Mouse (Mus musculus) right cerebral cortex, postnatal 36 days (tissue): ENCODE results near the gene Slc46a1.

Experiments
- DNase-seq, 2 experiments: peaks; one replicate each; pipeline ENCODE4 v3.0.0; 2022; ENCODE audit warnings: low spot score in 2 of 2, mixed read lengths in 1 of 2

Slc46a1 gene

DNA sequence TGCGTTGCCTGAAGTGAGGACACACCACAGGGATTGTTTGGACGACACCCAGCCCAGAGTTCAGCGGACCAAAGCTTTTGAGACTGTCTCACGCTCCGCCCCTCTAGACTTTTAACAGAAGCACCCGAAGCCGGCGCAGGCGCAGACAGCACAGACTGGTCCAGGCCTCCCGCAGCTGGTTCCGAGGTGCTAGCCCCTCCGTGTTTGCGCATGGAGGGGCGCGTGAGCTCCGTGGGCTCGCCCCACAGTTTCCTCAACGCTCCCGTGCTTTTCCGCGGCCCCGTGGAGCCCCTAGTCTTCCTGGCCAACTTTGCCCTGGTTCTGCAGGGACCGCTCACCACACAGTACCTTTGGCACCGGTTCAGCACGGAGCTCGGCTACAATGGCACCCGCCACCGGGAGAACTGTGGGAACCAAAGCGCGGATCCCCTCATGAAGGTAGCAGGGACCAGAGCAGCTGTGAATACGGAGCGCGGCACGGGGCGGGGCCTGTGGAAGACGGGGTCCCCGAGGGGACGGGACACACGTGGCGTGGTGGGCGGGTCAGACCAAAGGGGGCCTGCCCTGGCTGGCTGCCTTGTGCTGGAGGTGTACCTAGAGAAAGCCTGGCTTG, at the start of gene Slc46a1:
Gene Slc46a1, plus strand, starts transcription at position 130 of the 613 bp plus-strand sequence.
- DNase-seq, result peak; percentile 62 to 71

DNA sequence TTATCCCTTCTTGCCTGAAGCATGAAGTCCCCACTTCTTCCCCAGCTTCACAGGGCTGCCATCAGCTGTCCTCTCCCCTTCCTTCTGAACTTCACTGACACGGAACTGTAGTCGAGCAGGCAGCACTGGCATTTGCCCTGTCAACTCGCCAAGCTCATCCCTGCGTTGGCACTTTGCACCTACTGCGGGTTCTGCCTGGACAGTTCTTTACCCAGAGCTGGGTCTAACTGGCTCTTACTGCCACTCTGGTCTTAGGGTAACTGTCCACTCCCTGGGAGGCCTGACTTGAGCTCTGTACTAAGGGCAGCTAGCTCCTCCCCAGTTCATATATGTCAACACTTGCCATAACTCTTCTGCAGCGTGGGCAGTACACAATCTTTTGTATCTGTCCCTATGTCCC, 48.6 kb upstream of the Slc46a1 start:
- no peak for DNase-seq

DNA sequence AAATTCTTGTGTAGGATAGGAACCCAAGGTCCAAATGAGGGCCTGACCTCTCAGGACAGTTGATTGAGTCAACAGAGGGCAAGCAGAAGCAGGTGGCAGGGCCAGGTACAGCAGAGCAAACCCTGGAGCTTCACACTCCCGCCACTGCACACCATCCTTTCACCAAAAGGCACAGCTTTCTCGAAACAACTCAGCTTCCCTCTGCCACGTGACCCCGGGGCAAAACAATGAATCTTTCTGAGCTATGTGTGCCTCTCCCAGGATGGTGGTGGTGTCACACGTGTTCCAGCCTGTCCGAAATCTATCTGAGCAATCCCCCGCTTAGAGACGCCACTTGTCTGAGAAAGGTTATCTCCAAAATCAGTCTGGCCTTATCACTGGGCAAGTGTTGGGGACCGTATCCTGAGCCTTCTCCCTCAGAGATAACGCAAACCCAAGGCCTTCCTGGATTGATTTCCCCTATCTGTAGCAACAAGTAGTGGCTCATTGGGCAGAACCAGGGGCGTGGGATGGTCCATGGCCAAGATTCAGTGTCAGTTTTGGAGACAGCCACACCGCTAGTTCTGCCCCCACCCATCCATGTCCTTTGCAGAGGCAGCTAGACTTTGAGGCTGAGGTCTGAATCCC, 45.1 kb upstream of the Slc46a1 start:
- DNase-seq, result no peak

DNA sequence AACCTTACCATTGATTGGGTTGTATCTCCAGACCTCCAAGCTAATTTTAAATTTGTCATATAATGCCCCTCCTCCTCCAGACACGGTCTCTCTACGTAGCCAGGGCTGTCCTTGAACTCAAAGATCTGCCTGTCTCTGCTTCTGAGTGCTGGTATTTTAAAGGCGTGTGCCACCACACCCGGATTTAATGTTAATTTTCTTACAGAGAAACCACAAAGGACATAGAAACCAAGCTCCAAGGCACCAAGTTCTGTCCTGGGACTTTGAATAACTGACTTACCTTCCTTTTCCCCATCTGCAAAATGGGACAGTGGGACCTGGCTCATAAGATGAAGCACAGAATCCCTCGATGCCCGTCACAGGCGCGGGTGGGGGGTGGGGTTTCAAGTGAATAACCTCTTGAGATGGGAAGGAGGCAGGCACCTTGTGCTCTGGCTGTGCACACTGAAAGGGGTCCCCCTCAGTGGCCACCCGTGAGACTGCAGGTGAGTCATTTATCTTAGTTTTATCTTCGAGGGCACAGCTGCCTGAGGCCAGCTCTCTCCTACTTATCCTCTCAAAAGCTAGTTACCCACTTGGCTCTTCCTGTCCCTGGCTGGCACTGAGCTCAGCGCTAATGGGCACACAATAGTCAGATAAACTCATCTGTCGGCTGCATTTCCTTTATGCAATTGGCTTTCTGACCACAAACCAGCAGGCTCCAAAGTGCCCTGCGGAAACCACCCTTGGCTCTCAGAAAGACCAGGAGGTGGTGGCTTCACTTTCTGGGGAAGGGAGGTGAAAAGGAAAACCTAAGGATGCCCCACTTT, 44.1 kb upstream of the Slc46a1 start:
- no peak for DNase-seq

DNA sequence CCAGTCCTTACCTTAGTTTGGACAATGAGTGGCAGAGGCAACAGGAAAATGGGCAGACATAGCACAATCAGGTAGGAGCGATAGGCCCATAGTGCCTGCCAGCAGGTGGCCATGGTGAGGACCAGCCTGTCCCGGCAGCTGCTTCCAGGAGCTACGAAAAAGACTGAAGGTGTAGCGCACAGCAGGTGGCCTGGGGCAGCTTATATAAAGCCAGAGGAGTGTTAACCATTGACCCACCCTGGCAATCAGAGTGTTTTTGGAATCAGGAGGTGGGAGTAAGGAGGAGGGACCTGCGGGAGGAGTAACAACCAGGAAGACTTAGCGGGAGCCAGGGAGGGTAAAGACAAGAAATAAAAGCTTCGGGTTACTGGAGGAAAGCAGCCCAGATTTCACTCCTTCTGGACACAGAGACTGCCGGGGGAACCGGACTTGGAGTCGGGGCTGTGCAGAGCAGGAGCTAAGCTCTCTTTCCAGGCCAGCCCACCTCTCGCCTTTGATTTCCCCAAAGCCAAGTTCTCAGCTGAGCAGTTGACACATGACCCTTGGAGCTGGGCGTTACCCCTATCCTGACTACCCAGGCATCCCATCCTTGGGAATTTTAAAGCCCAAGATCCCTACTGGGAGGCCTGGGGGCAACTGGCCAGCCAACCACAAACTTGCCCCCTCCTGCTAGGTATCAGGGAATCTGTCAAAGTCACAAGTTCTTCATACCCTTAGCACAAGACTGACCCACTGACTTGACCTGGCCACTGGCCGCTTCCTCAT, 43.3 kb upstream of the Slc46a1 start, which contains the start of gene Slc13a2:
Gene Slc13a2, minus strand, starts transcription at position 163 of the 765 bp plus-strand sequence.
- DNase-seq, result no peak

DNA sequence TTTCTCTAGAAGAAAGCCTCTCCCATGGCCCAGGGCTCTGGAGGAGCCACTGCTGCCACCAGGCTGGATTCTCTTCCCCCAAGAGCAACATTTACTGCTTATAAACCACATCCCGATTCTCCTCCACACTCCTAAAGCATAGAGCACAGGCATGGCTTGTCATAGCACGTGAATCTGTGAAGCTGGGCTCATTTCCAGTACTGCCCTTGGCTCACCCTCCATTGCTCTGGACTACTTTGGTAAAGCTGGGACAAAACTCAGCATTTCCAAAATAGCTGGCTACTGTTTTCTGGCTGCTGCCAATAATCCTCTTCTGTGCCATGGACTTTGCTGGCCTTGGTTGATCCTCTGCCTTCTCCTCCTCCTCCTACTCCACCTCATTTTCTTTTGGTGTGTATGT, 41.1 kb upstream of the Slc46a1 start:
- no peak for DNase-seq

DNA sequence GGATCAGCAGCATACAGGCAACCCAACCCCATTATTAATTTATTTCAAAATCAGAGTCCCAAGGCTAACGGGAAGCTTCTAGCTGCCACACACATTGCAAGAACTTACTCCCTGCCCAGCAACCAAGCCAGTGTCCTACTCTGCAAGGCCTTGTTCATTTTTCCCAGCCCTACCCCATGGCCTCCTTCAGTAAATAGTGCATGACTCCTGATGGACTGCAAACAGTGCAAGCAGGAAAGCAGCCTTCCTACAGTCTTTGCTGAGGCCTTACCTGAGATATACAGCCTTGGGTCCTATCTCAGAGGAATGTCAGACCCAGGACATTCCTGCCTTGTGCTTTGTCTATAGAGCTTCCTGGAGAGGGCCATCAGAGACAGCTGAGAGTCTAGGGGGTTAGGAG, 39.9 kb upstream of the Slc46a1 start:
- no peak for DNase-seq

DNA sequence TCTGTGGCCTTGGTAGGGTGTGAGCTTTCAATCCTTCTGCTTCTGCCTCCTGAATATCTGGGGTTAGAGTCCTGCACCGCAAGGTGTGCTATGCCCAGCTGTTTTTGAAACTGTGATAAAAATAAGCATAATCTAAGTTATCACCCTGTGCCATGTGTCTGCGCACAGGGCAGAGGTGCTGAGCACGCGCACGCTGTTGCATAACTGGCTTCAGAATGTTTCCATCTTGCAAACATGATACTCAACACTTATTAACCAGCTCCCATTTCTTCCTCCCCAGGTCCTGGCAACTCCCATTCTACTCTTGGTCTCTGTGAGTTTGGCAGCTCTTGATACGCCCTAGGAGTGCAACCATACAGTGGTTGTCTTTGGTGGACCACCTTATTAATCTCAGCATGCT, 37.8 kb upstream of the Slc46a1 start:
- no peak for DNase-seq

DNA sequence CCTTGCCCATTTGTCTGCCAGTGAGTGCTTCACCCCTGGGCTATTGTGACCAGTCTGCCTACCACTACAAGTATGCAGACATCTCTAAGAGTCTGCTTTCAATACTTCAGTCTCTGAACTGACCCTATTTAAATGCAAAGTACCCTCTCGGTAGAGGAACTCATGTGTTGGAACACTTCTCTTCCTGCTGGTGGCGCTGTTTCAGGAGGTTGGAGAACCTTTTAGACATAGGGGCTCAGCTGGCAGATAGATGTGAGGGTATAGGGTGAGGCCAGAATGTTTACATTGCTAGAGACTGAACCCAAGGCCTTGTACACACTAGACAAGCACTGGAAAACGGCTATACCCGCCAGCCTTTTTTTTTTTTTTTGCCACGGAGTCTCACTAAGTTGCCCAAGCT, 37.2 kb upstream of the Slc46a1 start:
- no peak for DNase-seq

DNA sequence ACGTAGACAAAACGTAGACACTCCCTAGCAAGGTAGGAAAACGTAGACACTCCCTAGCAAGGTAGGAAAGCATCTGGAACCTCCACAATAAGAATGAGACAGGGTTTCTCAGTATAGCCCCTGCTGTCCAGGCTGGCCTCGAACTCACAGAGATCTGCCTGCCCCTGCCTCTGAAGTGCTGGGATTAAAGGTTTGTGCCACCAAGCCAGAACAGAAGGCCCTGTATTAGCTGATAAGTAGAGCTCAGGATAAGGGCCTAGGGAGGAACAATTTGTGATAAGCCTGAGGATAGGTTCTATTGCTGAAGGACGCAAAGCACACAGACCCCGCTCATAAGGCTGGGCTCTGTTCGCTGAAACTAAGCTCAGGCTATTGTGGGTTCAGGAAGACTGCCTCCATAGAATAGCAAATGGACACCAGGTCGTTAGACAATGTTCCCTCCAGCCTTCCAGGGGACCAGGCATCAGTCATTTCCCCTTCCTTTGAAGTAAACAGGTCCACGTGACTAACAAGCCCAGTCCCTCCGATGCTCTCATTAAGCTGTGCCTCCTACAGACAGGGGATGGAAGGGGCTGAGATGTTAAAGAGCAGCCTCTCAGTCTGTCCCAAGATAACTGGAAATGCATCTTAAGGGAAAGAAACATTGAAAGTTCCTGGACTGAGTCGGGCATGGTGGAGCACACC, 35.2 kb upstream of the Slc46a1 start:
- no peak for DNase-seq

DNA sequence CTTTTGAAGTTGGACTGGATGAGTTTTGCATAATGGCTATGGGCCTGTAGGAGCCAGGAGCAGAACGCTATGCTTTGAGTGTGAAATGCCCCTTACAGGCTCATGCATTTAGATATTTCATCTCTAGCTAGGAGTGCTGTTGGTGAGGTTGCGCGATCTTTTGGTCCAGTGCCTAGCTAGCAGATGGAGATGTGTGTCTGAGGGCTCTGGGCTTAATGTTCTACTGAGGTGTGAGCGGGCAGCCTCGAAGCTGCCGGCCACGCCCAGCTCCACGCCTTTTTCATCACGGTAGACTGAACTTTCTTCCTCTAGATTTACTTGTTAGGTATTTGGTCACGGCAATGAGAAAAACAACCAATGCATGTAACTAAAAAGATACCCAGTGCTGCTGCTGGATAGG, 34.3 kb upstream of the Slc46a1 start:
- DNase-seq, result no peak

DNA sequence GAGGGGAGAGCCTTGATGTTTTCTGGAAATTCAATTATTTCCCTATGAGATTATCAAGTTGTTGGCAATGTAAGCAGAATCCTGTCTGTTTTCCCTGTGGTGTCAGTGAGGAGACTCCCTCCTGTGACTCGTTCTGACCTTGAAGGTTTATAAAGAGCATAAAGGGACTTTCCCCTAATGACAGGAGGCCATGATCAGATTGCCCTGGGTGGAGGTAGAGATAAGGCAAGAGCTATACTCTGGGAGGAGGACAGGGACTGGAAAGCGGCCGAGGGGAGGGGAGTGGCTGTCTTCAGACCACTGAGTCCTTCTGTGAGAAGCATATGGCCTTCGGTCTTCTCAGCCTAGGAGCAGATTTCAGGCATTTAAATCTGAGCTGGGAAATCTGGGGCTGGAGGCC, 31.4 kb upstream of the Slc46a1 start:
- DNase-seq, result no peak

DNA sequence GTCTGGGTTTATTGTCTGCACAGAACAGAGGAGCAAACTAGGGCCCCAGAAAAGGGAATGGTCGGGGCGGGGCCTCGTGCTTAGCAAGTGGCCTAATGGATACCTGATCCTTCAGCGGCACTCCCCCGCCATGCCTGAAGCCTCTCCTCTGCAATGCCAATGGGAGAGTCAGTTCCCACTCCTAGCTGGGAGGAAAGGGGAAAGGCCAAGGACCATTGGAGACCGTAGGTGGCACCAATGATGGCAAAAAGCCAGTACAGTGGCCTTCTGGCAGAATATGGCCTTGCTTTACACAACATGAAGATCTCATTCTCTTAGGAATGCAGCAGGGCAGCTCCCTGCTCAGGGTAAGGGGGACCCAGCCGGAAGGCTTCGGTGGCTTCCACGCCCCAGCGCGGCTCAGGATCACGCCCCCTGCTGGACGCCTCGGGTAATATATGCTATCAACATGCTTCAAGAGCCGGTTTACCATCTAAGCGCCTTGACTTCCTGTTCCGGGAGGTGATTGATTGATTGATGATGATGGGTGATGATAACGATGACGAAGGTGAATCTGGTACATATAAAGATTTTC, 29.6 kb upstream of the Slc46a1 start:
- DNase-seq, result no peak

DNA sequence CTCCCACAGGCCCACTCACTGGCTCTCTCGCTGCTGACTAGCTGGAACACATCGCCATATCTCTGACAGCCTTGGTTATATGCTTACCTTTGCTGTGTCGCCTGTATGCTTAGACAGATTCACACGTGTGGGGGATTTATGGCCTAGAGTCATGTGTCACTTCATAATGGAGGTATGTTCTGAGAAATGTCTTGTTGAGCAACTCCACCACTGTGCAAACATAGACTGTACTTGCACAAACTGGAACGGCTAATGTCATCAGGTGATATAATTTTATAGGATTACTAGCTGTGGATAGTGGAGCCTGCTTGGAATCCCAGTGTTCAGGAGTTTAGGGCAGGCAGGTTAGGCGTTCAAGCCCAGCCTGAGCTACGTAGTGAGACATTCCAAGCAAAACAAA, 28.3 kb upstream of the Slc46a1 start:
- no peak for DNase-seq

DNA sequence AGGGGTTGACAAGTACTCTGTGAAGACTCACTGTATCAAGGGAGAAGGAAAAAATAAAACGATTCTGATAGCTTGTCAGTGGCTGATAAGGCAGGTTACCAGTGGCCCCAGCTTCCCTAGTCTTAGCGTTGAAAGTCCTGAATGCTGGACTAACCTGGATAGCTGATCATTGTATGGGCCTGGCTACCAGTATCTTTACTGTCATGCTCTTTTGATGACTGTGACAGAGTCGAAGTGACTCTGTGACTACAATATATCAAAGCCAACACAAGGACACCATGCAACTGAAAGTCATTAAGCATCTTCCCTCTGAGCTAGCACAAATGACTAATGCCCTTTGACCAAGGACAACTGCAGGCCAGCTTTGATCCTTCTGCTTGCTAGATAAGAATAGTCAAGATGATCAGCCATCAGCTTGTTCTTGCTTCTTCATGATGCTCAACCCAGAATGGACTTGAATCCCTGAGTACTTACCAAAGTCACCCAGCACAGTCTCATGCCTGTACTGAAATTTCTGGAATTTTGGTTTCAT, 27.0 kb upstream of the Slc46a1 start:
- DNase-seq, result no peak

DNA sequence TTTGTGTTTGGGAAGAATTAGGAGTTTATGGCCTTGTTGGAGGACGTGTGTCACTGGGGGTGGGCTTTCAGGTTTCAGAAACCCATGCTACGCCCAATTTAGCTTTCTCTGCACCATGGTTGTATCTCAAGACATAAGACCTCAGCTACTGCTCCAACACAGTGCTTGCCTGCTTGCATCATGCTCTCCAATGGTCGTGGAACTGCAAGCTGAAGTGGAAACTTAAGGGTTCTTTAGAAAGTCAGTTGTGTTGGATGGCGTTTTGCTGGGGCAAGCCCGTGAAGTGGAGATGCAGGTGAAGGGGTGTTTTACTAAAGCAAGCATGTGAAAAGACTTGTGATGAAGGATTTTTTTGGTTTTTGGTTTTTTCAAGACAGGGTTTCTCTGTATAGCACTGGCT, 22.4 kb upstream of the Slc46a1 start:
- DNase-seq, result no peak

DNA sequence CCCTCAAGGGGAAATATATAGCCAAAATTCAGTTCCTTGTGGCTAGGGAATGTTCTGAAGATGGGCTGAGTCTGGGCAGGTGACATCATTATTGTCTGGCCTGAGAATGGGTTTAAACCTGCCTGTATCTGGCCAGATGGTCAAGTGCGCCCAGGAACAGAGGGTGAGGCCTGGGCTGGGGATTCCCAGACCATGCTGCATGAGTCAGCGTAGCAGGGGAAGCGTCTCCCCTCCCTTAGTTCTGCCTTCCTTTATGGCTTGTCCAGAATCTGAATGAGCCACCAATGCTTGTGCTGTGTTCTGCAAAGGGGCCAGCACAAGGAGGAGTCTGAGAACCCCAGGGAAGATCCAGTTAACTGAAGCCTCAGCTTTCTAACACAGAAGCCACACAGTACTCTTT, 18.3 kb upstream of the Slc46a1 start:
- DNase-seq, result no peak

DNA sequence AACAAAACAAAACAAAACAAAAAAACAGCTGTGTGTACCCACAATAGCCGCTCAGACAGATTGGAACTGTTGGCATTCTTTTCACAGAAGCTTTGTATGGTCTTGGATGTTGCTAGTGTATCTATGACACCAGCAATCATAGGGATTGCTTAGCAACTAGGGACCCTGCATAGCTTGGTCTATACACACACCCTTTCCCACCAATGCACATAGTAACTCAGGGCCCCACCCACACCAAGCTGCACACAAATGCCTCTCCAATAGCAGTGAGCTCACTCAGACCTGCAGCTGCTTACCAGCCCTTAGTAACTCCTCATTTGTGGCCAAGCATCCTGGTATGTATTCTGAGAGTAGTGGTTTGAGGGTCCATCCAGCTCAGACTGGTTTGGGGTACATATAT, 17.3 kb upstream of the Slc46a1 start:
- no peak for DNase-seq

DNA sequence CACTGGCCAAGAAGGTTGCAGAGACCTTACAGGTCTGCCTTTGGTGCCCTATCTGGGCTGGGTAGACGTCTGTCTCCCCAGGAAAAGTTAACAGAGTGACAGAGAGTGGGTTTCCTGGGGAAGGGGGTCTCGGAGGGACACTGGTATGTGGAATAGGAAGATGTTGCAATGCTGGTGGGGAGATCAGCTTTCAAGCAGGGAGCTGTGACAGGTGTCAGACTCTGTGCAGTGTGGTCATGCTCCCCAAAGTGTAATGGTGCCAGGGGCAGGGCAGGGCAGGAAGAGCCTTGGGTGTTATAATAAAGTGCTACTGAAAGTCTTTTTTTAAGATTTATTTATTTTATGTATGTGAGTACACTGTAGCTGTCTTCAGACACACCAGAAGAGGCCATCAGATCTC, 15.2 kb upstream of the Slc46a1 start:
- DNase-seq, result no peak

DNA sequence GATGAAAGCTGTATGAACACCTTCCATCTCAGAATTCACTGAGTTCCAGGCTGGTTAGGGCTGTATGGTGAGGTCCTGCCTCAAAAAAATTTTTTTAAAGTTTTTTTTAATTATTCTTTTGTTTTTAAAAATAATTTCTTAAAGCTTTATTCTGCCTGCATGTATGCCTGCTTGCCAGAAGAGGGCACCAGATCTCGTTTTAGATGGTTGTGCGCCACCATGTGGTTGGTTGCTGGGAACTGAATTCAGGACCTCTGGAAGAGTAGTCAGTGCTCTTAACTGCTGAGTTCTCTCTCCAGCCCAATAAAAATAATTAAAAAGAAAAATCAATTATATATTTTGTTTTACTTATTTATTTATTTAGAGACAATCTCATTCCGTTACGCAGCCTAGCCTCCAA, 11.8 kb upstream of the Slc46a1 start:
- DNase-seq, result no peak

DNA sequence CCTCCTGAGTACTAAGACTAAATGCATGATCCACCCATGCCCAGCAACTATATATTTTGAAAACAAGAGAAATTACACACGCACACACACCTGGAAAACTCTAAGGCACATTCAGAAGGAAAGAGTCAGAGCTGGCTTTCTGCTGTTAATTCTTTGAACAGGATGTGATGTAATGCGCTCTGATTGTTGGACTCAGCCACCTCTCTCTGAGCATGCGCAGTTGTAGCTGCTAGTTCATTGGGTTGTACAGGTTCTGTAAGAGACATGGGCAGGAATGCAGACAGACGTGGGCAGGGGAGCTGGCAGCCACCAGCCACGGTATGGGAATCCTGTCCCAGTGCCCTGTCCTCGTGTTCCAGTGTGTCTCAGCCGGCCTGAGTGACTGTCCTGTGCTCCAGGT, 11.2 kb upstream of the Slc46a1 start:
- DNase-seq, result no peak
